Mouse (Mus musculus) adrenal gland, postnatal 14 days (tissue): ENCODE data around the gene Smap1. TPM values are rescaled to one million over a fixed set of nuclear protein-coding genes. Genes with fewer than 3 reads are reported as not detected.
A peak's percentile ranks its signal among the peaks of the same experiment; 100 is the strongest.

Experiments
- DNase-seq: peaks from one replicate; pipeline ENCODE4 v3.0.0; 2021; ENCODE audit warnings: mixed read lengths
- total RNA-seq: library from RNA; stranded (reverse); gene quantifications from 2 replicates; pipeline ENCODE4 v1.2.3, GENCODE M21; 2021

Gene Smap1
- total RNA-seq, 1 experiment from 2014 or later: 79.4 TPM

DNA sequence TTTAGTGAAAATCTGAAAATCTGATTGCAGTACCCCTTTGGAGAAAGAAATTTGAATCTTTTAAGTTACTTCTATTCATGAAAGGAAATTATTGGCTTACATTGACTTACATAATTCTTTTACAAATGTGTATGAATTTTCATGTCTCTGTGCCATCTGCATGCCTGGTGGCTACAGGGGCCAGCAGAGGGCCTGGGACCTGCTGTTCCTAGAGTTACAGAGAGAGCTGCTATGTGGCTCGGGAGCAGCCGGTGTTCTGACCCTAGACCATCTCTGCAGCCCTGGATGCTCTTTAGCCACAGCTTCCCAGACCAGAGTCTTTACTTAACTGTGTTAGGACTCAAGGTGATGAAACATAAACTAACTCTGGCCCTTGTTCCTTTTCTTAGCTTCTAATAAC, 1.8 kb downstream of the Smap1 start:
- no peak for DNase-seq

DNA sequence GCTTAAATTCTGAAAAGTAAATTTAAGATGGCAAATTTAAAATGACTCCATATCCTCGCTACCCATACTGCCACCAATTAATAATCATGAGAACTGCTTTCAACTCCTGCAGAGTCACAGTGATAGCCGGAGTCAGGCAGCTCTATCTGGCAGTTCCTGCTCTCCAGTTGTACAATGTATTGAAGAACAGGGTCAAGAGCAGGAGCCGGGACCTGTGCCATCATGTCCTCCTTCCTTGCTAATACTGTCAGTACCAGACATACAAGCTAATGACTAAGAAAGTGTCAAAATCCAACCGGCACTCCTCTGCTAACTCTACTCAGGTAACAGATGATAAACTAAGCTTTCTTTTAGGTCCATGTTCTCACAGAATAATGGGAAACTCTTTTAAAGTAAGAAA, 3.0 kb downstream of the Smap1 start:
- peak; percentile 27 for DNase-seq

DNA sequence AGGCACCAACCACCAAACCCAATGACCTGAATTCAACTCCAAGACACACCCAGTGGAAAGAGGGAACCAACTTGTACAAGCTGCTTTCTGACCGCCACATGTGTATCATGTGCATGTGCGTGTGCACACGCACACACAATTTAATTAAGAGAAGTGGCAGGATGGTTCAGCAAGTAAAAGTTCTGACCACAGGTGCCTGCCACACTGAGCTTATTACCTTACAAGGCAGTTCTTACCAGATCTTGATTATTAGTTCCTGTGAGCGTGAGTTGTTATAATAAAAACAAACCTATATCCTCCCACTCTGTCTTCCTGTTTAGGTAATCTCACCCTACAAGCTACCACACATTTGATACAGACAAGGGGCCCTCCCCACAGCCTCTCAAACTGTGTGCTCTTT, 6.6 kb downstream of the Smap1 start:
- DNase-seq: no peak

DNA sequence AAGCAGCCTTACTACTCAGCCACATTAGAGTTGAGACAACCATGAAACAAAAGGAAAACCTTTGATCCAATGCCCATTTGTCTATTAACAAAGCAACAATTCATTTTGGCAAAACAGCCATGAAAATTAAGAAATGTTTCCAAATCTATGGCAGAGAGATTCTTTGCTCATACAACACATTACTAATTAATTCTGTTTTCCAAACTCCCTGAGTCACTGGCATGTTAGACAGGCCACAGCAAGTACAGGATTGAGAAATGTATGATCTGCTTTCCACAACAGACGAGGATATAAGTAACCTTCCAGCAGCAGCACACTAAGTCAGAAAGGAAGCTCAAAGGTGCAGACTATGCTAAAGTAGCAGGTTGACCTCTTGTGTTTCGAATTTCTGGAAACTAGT, 9.1 kb downstream of the Smap1 start:
- DNase-seq: no peak

DNA sequence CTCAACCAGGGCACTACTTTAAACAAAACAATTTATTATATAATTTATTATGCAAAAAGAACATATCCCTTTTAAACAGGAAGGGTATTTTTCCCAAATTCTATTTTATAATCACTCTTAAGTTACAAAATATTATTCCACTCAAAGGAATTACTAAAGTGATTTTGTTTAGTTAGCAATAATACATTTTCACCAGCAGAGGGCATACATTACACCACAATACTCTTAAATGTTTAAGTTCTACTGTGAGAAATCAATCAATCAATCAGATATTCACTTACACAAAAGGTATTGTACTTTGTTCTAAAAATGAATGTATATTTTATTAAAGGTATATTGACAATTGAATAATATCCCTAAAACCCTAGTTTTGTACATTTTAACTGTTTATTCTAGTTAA, 16.0 kb downstream of the Smap1 start:
- DNase-seq: no peak

DNA sequence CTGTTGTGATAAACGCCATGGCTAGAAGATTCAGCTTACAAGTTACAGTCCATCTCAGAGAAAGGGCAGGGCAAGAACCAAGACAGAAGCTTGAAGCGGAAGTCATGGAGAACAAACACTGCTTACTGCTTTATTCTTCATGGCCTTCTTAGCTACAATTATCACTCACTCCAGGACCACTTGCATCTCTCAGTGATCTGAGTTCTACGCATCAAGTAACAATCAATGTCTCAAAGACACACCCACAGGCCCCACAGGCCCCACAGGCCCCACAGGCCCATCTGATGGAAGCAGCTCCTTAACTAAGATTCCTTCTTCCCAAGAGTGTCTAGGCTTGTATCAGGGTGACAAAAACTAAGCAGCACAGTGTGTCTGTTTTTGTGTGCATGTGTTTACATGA, 18.8 kb downstream of the Smap1 start:
- no peak for DNase-seq

DNA sequence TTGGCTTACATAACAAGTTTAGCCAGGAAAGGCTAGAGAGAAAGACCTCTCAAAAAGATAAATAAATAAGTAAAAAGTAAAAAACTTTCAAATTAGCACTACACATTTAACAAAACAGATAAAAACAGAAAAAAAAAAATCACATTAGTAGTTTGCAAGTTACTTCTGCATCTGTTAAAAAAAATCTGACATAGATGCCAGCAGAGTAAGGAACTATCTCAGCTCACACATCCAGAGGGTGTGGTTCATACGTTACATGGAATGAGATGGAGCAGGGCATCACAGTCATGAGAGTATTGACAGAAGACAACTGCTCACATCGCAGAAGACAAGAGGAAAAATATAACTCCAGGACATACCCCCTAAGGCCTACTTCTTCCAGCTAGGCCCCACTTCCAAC, 19.4 kb downstream of the Smap1 start:
- DNase-seq: no peak

DNA sequence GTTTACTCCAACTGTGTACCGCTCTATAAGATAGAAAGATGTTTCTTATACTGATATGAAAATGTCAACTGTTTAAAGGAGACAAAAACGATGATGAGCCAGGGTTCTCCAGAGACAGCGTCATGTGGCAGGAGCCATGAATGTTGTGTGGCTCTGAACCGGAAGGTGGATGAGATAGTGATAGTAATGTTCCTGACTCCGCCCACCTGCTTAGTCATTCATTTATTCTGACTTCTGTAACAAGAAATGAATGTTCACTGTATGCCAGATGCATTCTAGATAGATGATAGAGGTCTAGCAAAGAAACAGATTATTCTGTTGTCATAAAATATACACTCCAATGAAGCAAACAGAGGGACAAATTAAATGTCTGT, 22.5 kb downstream of the Smap1 start:
- DNase-seq: no peak

DNA sequence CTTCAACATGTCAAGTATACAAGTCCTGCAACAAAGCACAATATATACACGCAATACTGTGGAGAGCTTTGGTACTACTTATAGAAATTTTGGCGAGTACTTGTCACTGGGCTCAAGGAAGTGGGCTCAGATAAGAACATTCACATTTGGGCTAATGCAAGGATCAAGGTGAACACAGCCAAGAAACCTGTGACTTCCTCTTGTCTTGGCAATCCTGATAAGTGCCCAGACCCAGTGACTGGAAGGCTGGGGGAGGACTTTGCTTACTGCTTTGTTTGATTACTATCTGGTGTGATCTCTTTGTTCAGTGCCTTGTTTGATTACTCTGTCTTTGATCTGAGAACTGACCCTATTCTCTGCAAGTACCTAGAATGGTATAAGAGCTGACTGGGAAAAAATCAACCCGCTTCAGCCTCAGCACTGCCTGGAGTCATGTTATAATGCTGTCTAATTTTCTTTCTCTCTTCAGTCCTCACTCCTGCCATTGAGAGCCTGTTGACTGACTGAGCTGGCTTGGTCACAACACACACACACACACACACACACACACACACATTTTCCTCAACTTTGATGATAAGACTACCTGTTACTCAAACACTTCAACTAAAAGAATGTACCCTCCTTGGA, 23.0 kb downstream of the Smap1 start:
- no peak for DNase-seq

DNA sequence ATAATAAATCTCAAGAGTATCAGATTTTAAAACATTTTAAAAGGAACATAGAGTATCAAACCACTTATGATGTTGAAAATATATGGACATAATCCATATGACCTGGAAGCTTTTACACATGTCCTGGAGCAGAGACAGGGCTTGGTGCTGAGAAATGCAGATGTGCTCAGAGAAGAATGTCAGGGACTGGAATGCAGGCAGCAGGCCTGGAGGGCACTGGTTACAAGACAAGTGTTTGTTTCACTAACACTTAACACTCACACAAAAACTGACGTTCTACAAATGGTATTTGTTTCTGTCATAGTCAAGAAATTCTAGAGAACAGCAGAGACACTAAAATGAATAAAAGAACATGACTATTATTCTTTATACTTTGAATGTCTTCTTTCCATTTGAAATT, 30.0 kb downstream of the Smap1 start:
- DNase-seq: no peak

DNA sequence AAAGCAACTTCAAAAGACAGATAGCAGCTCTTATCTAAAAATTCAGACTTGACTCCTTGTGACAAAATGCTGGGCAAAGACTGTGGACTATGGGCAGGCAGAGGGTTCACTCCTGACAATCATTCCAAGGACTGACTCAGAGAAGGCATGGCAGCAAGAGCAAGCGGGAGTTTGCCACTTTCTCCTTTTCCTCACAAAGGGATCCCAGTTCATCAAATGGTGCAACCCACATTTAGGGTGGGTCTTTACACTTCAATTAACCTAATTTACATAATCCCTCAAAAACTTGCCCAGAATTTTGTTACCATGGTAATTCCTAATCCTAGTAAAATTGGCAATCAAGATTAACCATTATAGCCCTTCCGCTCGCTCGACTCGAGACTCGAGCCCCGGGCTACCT, 37.2 kb downstream of the Smap1 start:
- no peak for DNase-seq

DNA sequence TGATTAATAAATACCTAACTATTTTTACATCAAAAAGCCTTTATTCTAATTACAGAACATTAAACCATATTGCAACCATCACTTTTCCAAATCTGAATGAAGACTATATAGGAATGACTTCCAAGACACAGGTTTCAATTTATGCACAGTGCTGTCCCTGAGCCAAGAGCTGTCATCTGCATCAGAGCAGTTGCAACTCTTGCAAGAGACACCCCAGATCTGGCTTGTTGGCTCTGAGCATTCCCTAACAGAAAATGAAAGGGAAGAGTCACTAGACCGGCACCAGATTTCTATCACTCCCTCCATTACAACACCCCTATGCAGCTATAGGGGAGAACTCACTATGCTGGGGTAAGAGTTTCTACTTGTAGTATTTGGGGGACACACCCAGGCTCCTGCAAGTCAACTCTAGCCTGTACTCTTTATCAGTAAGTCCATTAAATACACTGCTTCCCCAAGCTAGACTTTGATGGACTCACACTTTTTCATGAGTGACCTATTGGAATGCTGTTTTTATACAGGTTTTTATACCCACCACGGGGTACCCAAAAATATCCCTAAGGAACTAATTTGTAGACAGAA, 37.9 kb downstream of the Smap1 start:
- no peak for DNase-seq

DNA sequence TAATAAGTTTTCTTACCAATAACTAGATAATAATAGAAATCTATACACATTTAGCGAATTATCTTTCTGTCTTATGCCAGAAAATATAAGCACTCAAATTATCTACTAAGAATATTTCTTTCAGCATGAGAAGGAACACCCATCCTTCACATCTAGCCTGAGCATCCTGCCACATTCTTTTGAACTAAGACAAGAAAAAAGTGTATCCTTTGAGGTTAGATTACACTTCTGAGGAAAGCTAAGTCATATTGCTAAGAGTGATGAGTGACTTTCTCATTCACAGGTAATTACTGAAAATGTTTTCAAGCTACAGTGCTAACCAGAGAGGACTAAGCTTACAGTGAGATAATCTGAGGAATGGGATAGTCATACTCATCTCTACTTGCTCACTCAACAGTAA, 39.4 kb downstream of the Smap1 start:
- DNase-seq: no peak

DNA sequence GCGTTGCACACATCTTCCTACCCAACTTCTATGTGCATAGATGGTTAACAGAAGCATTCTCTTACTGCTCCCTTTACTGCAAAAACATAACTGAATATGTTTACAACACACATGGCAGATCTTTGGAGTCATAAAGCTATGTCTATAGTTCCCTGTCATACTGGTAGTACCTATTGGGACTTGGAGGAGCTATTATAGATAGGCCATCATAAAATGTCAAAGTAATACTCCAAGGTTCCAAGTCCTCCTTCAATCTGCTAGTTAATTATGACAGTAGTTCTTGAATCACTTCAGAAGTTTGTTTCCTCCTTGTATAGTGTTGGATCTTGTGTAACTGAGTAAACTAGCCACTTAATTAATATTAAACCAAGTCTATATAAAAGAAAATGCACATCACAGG, 49.9 kb downstream of the Smap1 start:
- no peak for DNase-seq

DNA sequence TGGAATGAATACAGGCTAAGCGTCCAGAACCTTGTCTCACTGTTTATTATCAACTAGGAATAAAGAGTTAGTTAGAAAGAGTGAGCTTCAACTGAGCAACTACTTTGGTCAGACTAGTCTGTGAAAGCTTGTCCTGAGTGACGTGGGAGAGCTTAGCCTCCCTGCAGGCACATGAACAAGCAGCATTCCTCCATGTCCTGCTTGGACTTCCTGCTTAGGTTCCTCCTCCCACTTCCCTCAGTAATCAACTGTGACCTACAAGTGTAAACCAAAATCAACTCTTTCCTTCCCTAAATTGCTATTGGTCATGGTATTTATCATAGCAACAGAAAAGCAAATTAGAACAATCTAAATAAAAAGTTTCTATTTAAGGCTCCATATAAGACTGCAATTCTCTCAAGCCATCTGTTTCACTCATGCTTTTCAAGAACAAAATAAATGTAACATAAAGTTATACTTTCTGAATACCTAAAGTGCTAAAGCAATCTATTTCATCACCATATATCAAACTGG, 54.7 kb downstream of the Smap1 start:
- no peak for DNase-seq

DNA sequence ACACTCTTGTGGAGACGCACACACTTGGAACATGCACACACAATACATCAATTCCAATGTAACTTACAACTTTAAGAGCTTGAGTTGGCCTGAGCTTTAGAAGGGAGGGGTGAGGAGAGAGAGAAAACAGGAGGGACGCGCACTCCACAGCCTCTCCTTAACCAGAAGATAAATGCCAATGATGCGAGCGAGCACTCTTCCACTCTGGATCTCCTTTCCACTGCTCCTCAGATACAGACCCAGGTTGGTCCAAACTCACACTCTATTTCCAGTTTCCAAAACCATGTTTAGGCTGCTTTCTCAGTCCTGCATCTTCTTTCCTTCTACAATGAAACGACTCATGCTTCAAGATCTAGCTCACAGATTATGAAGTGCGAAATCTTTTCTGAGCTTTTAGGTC, 56.6 kb downstream of the Smap1 start:
- DNase-seq: no peak

DNA sequence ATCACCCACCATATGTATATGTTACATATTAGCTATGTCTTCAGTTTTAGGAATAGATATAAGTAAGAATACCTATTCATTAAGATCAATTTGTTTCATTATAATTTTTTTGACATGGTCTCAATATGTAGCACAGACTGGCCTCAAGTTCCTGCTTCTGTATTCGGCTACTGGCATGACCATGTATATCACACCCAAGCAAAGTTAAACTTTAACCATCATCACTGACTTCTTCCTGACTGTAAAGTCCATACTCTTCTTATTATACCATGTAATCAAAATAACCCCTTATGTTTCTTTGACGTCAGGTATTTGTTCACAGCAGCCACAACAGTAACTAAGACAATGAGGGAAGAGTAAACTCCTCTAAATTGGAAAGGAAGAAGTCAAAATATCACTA, 61.2 kb downstream of the Smap1 start:
- DNase-seq: no peak

DNA sequence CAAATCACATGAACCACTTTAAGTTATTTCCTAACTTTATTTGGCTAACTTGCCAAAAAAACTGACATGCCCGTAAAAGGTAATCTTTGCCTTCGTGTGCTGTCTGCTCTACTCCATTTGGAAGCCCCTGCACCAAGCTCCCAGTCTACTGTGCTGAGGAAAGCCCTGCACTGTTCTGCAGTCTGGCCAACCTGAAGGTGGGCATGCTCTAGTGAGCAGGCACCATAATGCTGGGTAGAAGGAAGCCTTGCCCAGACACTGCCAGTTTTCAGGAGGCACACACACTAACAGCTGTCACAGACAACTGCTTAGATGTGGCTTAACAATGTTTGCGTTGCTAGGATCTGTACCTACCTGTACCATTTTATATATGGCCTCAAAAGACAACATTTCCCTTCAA, 66.5 kb downstream of the Smap1 start:
- no peak for DNase-seq

DNA sequence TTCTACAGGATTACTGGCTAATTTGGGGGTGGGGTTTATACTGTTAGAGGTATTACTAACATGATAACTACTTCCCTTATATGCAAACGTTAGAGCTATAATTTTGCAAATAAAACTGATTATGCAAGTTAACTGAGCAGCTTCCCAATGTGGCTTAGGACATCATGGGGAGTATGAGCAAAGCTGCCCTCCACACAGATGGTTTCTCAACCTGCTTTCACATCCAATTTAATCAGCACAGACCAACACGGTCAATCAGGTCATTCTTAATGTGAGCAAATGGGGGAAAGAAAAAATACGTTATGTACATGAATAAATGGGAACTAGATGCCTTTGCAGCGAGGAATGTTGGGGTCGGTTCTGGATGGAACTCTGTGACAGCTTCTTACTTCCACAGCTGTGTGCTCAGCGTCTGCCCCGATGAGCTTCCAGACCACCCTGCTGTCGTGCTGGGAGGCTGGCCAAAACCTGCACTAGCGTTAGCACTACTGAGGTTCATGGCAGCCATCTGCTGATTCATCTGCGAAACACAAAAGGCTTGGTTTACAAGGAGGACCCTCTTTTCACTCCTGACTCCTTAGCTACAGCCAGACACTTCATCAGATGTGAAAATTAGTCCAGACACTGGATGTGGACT, 76.0 kb downstream of the Smap1 start:
- DNase-seq: no peak

DNA sequence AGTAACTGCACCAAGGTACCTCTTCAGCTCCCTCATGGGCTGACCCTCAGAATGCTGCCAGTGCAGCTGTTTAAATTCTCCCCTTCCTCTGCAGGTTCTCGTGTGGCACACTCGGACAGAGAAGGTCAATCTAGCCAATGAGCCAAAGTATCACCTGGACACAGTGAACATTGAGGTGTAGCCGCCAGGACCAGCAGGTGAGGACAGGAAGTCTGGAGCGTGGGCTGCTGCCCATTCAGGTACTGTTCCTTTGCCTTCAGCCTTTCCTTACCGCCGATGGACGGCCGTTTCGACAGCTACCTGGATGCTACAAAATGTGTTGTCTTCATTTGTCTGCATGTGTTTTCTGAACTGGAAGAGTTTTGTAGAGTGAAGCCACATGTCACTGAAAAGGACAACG, 77.1 kb downstream of the Smap1 start:
- DNase-seq: no peak

DNA sequence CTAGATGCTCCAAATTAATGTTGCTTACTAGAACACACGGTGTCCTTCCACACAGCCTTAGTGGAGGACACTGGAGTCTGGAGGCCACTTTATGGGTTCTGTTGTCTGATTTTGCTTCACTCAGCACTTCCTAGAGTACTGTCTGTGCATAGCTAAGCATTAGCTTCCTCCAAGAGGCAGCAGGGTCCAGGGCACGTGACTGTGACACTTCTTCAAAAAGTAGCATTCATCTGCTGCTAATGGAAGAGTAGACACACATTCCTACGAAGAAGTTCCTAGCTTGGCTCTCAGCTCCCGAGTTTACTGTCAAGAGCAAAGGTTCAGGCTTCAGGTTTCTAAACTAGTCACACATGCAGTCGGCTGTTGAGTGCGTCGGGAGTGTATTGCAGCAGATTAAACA, 78.3 kb downstream of the Smap1 start:
- DNase-seq: no peak

DNA sequence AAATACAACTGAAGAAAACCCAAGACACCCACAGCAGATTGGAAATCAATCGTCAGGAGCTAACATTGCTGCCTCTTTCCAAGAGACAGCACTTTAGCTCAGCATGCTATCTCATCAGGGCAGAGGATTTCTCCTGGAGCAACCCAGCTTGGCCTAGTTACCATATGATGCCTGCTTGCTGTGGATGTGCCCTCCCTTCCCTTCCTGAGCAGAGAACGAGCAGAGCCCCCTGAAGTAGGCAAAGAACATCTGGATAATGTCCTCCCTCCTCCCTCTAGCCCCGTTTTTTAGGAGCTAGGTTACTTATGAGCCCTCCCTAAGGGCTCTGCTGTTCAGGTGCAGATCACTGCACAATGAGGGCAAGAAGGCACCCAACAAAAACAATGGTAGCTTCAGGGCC, 79.5 kb downstream of the Smap1 start:
- no peak for DNase-seq

DNA sequence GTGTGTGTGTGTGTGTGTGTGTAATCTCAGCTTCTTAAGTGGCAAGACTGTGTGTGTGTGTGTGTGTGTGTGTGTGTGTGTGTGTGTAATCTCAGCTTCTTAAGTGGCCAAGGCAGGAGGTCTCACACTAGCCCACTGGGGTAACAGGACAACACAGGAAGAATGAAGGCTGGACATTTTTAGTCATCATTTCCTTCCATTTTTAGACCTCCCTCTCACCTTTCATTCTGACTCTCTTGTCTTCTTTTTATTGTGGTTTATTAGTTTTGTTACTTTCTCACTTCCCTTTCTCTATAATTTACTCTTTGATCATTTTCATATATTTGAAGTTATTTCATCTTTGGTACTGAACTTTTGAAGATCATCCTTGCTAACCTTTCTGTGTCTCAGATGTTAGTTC, 81.2 kb downstream of the Smap1 start:
- no peak for DNase-seq

DNA sequence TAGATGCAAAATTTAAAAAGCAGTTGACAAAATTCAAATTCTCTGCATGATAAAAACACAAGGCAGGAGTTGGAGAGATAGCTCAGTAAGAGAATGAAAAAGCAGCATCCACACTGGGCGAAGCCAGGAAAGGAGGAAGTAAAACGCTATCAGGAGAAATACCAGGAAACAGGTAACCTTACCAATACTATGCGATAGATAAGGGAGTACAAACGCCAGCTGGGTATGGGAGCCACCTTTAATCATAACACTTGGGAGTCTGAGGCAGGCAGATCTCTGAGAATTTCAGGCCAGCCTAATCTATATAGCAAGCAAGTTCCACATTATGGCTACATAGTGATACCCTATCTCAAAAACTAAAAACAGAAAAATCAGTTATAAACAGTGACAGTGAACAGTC, 85.5 kb downstream of the Smap1 start:
- no peak for DNase-seq
